Mouse (Mus musculus) heart, adult 11 months (tissue): ENCODE data around the gene Slit1.

Source experiments
- DNase-seq: peaks from one replicate; pipeline ENCODE4 v3.0.0; 2022

Slit1 gene

GRCm38 (mm10) chr19:41743396-41743795, at the start of gene Slit1:
TSS of gene Slit1 (minus strand) at chr19:41743665.
- no peak for DNase-seq

- DNase-seq = peak; percentile 18
Measured at GRCm38 (mm10) chr19:41792934-41793486, 49.5 kb upstream of the Slit1 start.

GRCm38 (mm10) chr19:41791384-41791783, 47.9 kb upstream of the Slit1 start:
- peak; percentile 61 for DNase-seq

- peak; percentile 52 for DNase-seq
Measured at GRCm38 (mm10) chr19:41789110-41789961, 45.9 kb upstream of the Slit1 start.

- DNase-seq = no peak
Measured at GRCm38 (mm10) chr19:41786896-41787295, 43.4 kb upstream of the Slit1 start.

- peak; percentile 70 for DNase-seq
Measured at GRCm38 (mm10) chr19:41777514-41777913, 34.0 kb upstream of the Slit1 start.

GRCm38 (mm10) chr19:41768711-41769110, 25.2 kb upstream of the Slit1 start:
- DNase-seq = no peak

GRCm38 (mm10) chr19:41766628-41767027, 23.2 kb upstream of the Slit1 start:
- DNase-seq = no peak

- no peak for DNase-seq
Measured at GRCm38 (mm10) chr19:41763870-41764660, 20.6 kb upstream of the Slit1 start.

GRCm38 (mm10) chr19:41761529-41761928, 18.1 kb upstream of the Slit1 start:
- DNase-seq = no peak

GRCm38 (mm10) chr19:41759765-41760164, 16.3 kb upstream of the Slit1 start:
- DNase-seq = no peak

- DNase-seq = no peak
Measured at GRCm38 (mm10) chr19:41759270-41759669, 15.8 kb upstream of the Slit1 start.

GRCm38 (mm10) chr19:41754760-41755159, 11.3 kb upstream of the Slit1 start:
- no peak for DNase-seq

- no peak for DNase-seq
Measured at GRCm38 (mm10) chr19:41751906-41752305, 8.4 kb upstream of the Slit1 start.

- DNase-seq = no peak
Measured at GRCm38 (mm10) chr19:41747436-41747835, 4.0 kb upstream of the Slit1 start.

GRCm38 (mm10) chr19:41745941-41746557, 2.6 kb upstream of the Slit1 start:
- peak; percentile 90 for DNase-seq

GRCm38 (mm10) chr19:41738896-41739295, 4.6 kb downstream of the Slit1 start:
- no peak for DNase-seq

GRCm38 (mm10) chr19:41738429-41738805, 5.0 kb downstream of the Slit1 start:
- DNase-seq = no peak

GRCm38 (mm10) chr19:41737657-41738428, 5.6 kb downstream of the Slit1 start:
- no peak for DNase-seq

GRCm38 (mm10) chr19:41734685-41735084, 8.8 kb downstream of the Slit1 start:
- DNase-seq = no peak

- DNase-seq = no peak
Measured at GRCm38 (mm10) chr19:41725491-41725890, 18.0 kb downstream of the Slit1 start.

GRCm38 (mm10) chr19:41724831-41725470, 18.5 kb downstream of the Slit1 start:
- DNase-seq = no peak
